Mouse (Mus musculus): ENCODE data around the gene Ybx3.

DNA sequence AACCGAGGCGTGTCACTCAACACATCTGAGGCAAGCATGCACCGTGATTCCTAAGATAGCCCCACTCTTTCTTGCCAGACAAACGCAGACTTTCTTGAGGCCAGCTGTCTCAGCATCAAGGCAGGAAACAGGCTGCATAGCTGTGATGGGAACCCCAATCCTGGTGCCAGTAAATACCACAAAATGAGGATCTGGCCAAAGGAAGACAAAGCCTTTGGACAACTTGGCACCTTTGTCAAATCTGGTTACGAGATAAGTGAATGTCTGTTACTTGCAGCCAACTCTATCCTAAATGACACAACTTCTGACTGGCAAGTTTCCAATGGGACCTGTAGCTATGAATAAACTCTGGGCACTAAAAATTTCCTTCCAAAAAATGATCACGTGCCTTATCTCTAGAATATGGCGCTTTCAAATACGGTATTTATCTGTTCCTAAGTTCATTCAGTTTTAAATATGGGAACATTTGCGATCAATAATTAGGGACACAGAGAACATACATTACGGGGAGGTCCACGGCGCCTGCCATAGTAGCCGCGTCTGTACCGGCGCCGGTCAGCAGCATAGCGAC, 9.3 kb downstream of the Ybx3 start:
- TF ChIP-seq CTCF (IDR thresholded peaks at IDR 0.05; ENCODE audit: control insufficient read depth, insufficient read depth, insufficient replicate concordance, low read depth, low read length), result no peak
- no peak for TF ChIP-seq POLR2A (IDR thresholded peaks at IDR 0.05; ENCODE audit: control insufficient read depth, low read depth, low read length)
